Mouse (Mus musculus) CH12.LX (cell line): Measurements from ENCODE around the gene Pomp. TPM values are rescaled to one million over a fixed set of nuclear protein-coding genes. Genes with fewer than 3 reads are reported as not detected.

ENCODE experiments used
- DNase-seq: peaks from one replicate; pipeline ENCODE4 v3.0.0-alpha.2; 2013; ENCODE audit errors: extremely low read depth
- H3K27ac ChIP-seq: 2 replicates; pipeline ENCODE4 v1.5.1; 2012; ENCODE audit warnings: low read depth, mild to moderate bottlenecking, control low read depth, moderate library complexity; ENCODE audit not compliant: insufficient read depth
- H3K27me3 ChIP-seq: replicated peaks from 2 replicates; pipeline ENCODE3; 2012; ENCODE audit warnings: inconsistent platforms
- H3K36me3 ChIP-seq, 2 experiments: replicated peaks in 1 of 2; 2 replicates each; pipeline versions ENCODE3 to v1.6.1; 2012; ENCODE audit warnings: inconsistent platforms in 1 of 2, low read length in 1 of 2, mild to moderate bottlenecking in 1 of 2, mixed read lengths in 1 of 2, moderate library complexity in 1 of 2; ENCODE audit not compliant: control insufficient read depth in 1 of 2, insufficient read depth in 1 of 2
- H3K4me1 ChIP-seq, 2 experiments: 2 replicates each; pipeline ENCODE4 v1.6.1; 2012; ENCODE audit warnings: inconsistent platforms in 1 of 2, moderate library complexity in 1 of 2; ENCODE audit not compliant: insufficient read depth in 2 of 2, control insufficient read depth in 1 of 2
- H3K4me2 ChIP-seq: 2 replicates; pipeline ENCODE4 v1.6.1; 2012; ENCODE audit warnings: low read depth, mild to moderate bottlenecking, control low read depth; ENCODE audit not compliant: poor library complexity, insufficient read depth, severe bottlenecking
- H3K4me3 ChIP-seq, 3 experiments: fragments of 150-350 bp in 1 of 3; sonication (generic) in 1 of 3; replicated peaks in 1 of 3; 2 replicates each; pipeline versions ENCODE3 to v1.5.1; 2011 to 2012; ENCODE audit warnings: low read depth in 2 of 3, low read length in 2 of 3, mild to moderate bottlenecking in 2 of 3, moderate library complexity in 2 of 3, control low read depth in 1 of 3, improper control_type of control experiment in 1 of 3, inconsistent platforms in 1 of 3, mixed read lengths in 1 of 3; ENCODE audit not compliant: poor library complexity in 1 of 3
- H3K79me2 ChIP-seq: replicated peaks from 2 replicates; pipeline ENCODE4 v1.6.1; 2012; ENCODE audit warnings: mild to moderate bottlenecking, moderate library complexity; ENCODE audit not compliant: control insufficient read depth, poor library complexity, insufficient read depth, severe bottlenecking; ENCODE audit errors: extremely low read depth
- H3K9ac ChIP-seq: 2 replicates; pipeline ENCODE4 v1.6.1; 2012; ENCODE audit warnings: low read depth, mild to moderate bottlenecking, control low read depth, moderate library complexity; ENCODE audit not compliant: insufficient read depth
- H3K9me3 ChIP-seq: replicated peaks from 2 replicates; pipeline ENCODE3; 2012; ENCODE audit warnings: low read length, inconsistent platforms, mixed read lengths
- BHLHE40 ChIP-seq: IDR thresholded peaks from 2 replicates; pipeline ENCODE4 v1.6.1; 2011; ENCODE audit warnings: mild to moderate bottlenecking, low read depth, low read length, improper control_type of control experiment
- CHD1 ChIP-seq: IDR thresholded peaks from 2 replicates; pipeline ENCODE4 v1.6.1; 2012; ENCODE audit warnings: low read depth, low read length, improper control_type of control experiment, inconsistent platforms
- CTCF ChIP-seq, 2 experiments: IDR thresholded peaks in 1 of 2; conservative IDR thresholded peaks in 1 of 2; 2 replicates each; pipeline ENCODE4 v1.5.1; 2011 to 2012; ENCODE audit warnings: low read depth in 2 of 2, low read length in 2 of 2, improper control_type of control experiment in 1 of 2, inconsistent platforms in 1 of 2, mild to moderate bottlenecking in 1 of 2, moderate library complexity in 1 of 2
- E2F4 ChIP-seq: IDR thresholded peaks from 2 replicates; pipeline ENCODE4 v1.6.1; 2011; ENCODE audit warnings: low read depth, low read length, improper control_type of control experiment; ENCODE audit not compliant: insufficient replicate concordance
- ELF1 ChIP-seq: IDR thresholded peaks from 2 replicates; pipeline ENCODE4 v1.6.1; 2014; ENCODE audit warnings: low read depth, mild to moderate bottlenecking, inconsistent platforms, low read length, improper control_type of control experiment
- HCFC1 ChIP-seq: IDR thresholded peaks from 2 replicates; pipeline ENCODE4 v1.6.1; 2012; ENCODE audit warnings: low read depth, mild to moderate bottlenecking, inconsistent platforms, low read length, improper control_type of control experiment
- IRF4 ChIP-seq: IDR thresholded peaks from 2 replicates; pipeline ENCODE4 v1.6.1; 2014; ENCODE audit warnings: low read depth, mild to moderate bottlenecking, inconsistent platforms, low read length, improper control_type of control experiment
- JUN ChIP-seq: IDR thresholded peaks from 2 replicates; pipeline ENCODE4 v1.6.1; 2011; ENCODE audit warnings: low read depth, mild to moderate bottlenecking, low read length, improper control_type of control experiment, moderate library complexity; ENCODE audit not compliant: insufficient read depth
- KAT2A ChIP-seq: IDR thresholded peaks from 2 replicates; pipeline ENCODE4 v1.6.1; 2012; ENCODE audit warnings: low read length, improper control_type of control experiment, inconsistent platforms; ENCODE audit not compliant: insufficient replicate concordance
- MAFK ChIP-seq: IDR thresholded peaks from 2 replicates; pipeline ENCODE4 v1.6.1; 2011; ENCODE audit warnings: low read length, improper control_type of control experiment; ENCODE audit not compliant: insufficient replicate concordance
- MAX ChIP-seq: IDR thresholded peaks from 2 replicates; pipeline ENCODE4 v1.6.1; 2011; ENCODE audit warnings: low read length, improper control_type of control experiment
- MAZ ChIP-seq: IDR thresholded peaks from 2 replicates; pipeline ENCODE4 v1.6.1; 2012; ENCODE audit warnings: low read depth, mild to moderate bottlenecking, inconsistent platforms, low read length, improper control_type of control experiment, moderate library complexity
- MXI1 ChIP-seq: IDR thresholded peaks from 2 replicates; pipeline ENCODE4 v1.6.1; 2011; ENCODE audit warnings: mild to moderate bottlenecking, low read depth, low read length, improper control_type of control experiment
- NELFE ChIP-seq: IDR thresholded peaks from 2 replicates; pipeline ENCODE4 v1.6.1; 2011; ENCODE audit warnings: low read depth, low read length, improper control_type of control experiment
- NRF1 ChIP-seq: IDR thresholded peaks from 2 replicates; pipeline ENCODE4 v1.6.1; 2014; ENCODE audit warnings: low read depth, mild to moderate bottlenecking, inconsistent platforms, low read length, improper control_type of control experiment, moderate library complexity
- PAX5 ChIP-seq: IDR thresholded peaks from 2 replicates; pipeline ENCODE4 v1.6.1; 2012; ENCODE audit warnings: low read length, inconsistent platforms, mixed read lengths
- POLR2AphosphoS2 ChIP-seq: IDR thresholded peaks from 2 replicates; pipeline ENCODE4 v1.6.1; 2011; ENCODE audit warnings: low read depth, low read length, improper control_type of control experiment
- RAD21 ChIP-seq: IDR thresholded peaks from 2 replicates; pipeline ENCODE4 v1.6.1; 2011; ENCODE audit warnings: low read depth, mild to moderate bottlenecking, low read length, improper control_type of control experiment, moderate library complexity
- RCOR1 ChIP-seq: conservative IDR thresholded peaks from 2 replicates; pipeline ENCODE4 v1.6.1; 2012; ENCODE audit warnings: low read depth, mild to moderate bottlenecking, inconsistent platforms, low read length, improper control_type of control experiment
- SMC3 ChIP-seq: IDR thresholded peaks from 2 replicates; pipeline ENCODE4 v1.6.1; 2011; ENCODE audit warnings: low read depth, low read length, improper control_type of control experiment
- TBP ChIP-seq: conservative IDR thresholded peaks from 2 replicates; pipeline ENCODE4 v1.6.1; 2011; ENCODE audit warnings: low read depth, low read length, improper control_type of control experiment
- UBTF ChIP-seq: IDR thresholded peaks from 2 replicates; pipeline ENCODE4 v1.6.1; 2012; ENCODE audit warnings: low read depth, mild to moderate bottlenecking, inconsistent platforms, low read length, improper control_type of control experiment, moderate library complexity
- USF2 ChIP-seq: conservative IDR thresholded peaks from 2 replicates; pipeline ENCODE4 v1.6.1; 2011; ENCODE audit warnings: low read depth, low read length, improper control_type of control experiment
- ZC3H11A ChIP-seq: IDR thresholded peaks from 2 replicates; pipeline ENCODE4 v1.6.1; 2012; ENCODE audit warnings: low read depth, mild to moderate bottlenecking, inconsistent platforms, low read length, improper control_type of control experiment
- ZMIZ1 ChIP-seq: IDR thresholded peaks from 2 replicates; pipeline ENCODE4 v1.6.1; 2012; ENCODE audit warnings: low read depth, mild to moderate bottlenecking, inconsistent platforms, low read length, improper control_type of control experiment
- dilution Hi-C: fragments of 300-500 bp; cut with MboI; formaldehyde crosslinking; loops from 2 replicates; pipeline ENCODE4 v1.14.3; 2020; ENCODE audit warnings: low sequenced_read_pairs; ENCODE audit not compliant: extremely low pct_unique_long_range_greater_than_20kb, extremely low pct_ligation_motif_present
- in situ Hi-C: fragments of 300-500 bp; cut with MboI; formaldehyde crosslinking; loops from 3 replicates; pipeline ENCODE4 v1.14.3; 2019; ENCODE audit warnings: low sequenced_read_pairs, low pct_ligation_motif_present, low pct_unique_long_range_greater_than_20kb, mixed read lengths
- polyA plus RNA-seq: library from polyadenylated mRNA; unstranded; fragments of >175 nt; gene quantifications from 2 replicates; pipeline ENCODE4 v1.2.1, GENCODE M21; 2012; ENCODE audit warnings: low read depth; ENCODE audit not compliant: insufficient read length
- total RNA-seq, 2 experiments: library from RNA; depleted of rRNA; stranded (reverse); fragments of 300-350 nt in 1 of 2; fragments of >200 nt in 1 of 2; gene quantifications; 2 replicates each; pipeline ENCODE4 v1.2.3; 2012 to 2014

The Pomp gene
- total and polyA plus RNA-seq, 3 experiments, result 164 to 618 (median 303) TPM

DNA sequence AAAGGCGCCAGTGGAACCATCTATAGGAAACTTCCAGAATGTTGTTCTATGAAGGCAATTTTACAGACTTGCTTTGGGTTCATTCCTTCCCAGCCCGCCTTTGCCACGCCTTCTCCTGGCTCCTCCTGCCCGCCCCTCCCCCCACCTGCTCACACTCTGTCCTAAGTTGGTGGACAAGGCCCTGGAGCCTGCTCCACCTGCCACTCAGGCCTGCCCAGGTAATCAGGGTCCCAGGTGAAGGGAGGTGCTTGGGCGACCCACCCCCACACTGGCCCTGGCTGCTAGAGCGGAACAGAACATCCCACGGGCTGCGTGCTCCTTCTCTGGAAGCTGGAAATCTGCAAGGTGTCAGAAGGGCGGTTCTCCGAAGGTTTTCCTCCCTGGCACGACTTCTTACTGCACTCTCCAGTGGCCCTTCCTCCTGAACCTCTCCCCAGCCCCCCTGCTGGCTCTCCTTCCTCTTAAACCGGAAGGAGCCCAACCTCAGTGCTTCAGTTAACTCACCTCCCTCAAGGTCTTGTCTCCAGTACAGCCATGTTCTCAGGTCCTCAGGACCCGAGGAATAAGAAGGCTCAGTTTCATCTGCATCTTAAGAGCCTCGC, 53.1 kb downstream of the Pomp start:
- Histone ChIP-seq H3K4me2 (no peak overlapping the region), H3K4me3 (no peak overlapping the region), H3K27ac (no peak overlapping the region), H3K9me3 (peaks cover 3% of the 10 kb centered on the region), H3K27me3 (no peaks in the 10 kb centered on the region), H3K79me2 (no peaks in the 10 kb centered on the region), H3K36me3 (no peaks in the 10 kb centered on the region), H3K4me1 (peaks cover 0 to 19% of the 10 kb centered on the region in 2 experiments; a peak in 2 of 4 replicates), H3K9ac (no peak overlapping the region)
- in situ Hi-C loops, result no loop called here
- TF ChIP-seq UBTF (no peak), MAX (no peak), ZMIZ1 (no peak), MXI1 (no peak), MAZ (no peak), ELF1 (no peak), TBP (no peak), CTCF (conservative IDR thresholded peaks at IDR 0.05 in 1 of 2, IDR thresholded peaks at IDR 0.05 in 1 of 2; ENCODE audit: low read depth in 2 of 2, low read length in 2 of 2) (no peak), USF2 (no peak), BHLHE40 (no peak), IRF4 (no peak), E2F4 (no peak), HCFC1 (no peak)
- no peak for DNase-seq
- dilution Hi-C loops, result no loop called here

GRCm38 (mm10) chr5:147915038-147915566, 54.8 kb downstream of the Pomp start:
- peaks cover 0 to 19% of the 10 kb centered on the region in 2 experiments; a peak in 2 of 4 replicates for H3K4me1 ChIP-seq
- in situ Hi-C loops, result no loop called here
- H3K27me3 ChIP-seq, result no peaks in the 10 kb centered on the region
- TF ChIP-seq NELFE (no peak), NRF1 (no peak), ELF1 (no peak), RCOR1 (no peak), CTCF (conservative IDR thresholded peaks at IDR 0.05 in 1 of 2, IDR thresholded peaks at IDR 0.05 in 1 of 2; ENCODE audit: low read depth in 2 of 2, low read length in 2 of 2) (peak in 1 of 2 experiments; percentile 30; a peak in 2 of 4 replicates), SMC3 (peak; percentile 21), ZC3H11A (no peak), MXI1 (no peak), KAT2A (no peak), MAFK (no peak), POLR2AphosphoS2 (no peak), JUN (no peak), PAX5 (no peak), RAD21 (peak; percentile 31), CHD1 (no peak), E2F4 (no peak)
- H3K9me3 ChIP-seq, result peaks cover 3% of the 10 kb centered on the region
- no peaks in the 10 kb centered on the region for H3K36me3 ChIP-seq
- H3K79me2 ChIP-seq, result no peaks in the 10 kb centered on the region
- no peak overlapping the region for H3K9ac ChIP-seq
- no peak overlapping the region for H3K4me3 ChIP-seq
- H3K27ac ChIP-seq, result no peak overlapping the region
- no peak overlapping the region for H3K4me2 ChIP-seq
- DNase-seq, result peak; percentile 12
- dilution Hi-C loops, result no loop called here
